Mouse (Mus musculus) hindbrain, embryonic 14.5 days (tissue): ENCODE data around the gene Ncam1. TPM values are rescaled to one million over a fixed set of nuclear protein-coding genes. Genes with fewer than 3 reads are reported as not detected.

Experiments
- ATAC-seq: fragments of 200-750 bp; cut with Nextera tagmentation; 2 replicates; pipeline ENCODE4 v1.8.0; 2017; ENCODE audit warnings: moderate number of reproducible peaks, mild to moderate bottlenecking, moderate TSS enrichment, moderate library complexity; ENCODE audit not compliant: low FRiP score
- DNase-seq: peaks from one replicate; pipeline ENCODE4 v3.0.0-alpha.2; 2015; ENCODE audit warnings: low spot score
- H3K27ac ChIP-seq: fragments of 300-500 bp; sonication (generic); 2 replicates; pipeline ENCODE4 v1.5.1; 2014; ENCODE audit warnings: mild to moderate bottlenecking, moderate library complexity
- H3K27me3 ChIP-seq: fragments of 300-500 bp; sonication (generic); 2 replicates; pipeline ENCODE4 v1.6.1; 2014; ENCODE audit warnings: mild to moderate bottlenecking, low read length, mixed read lengths; ENCODE audit not compliant: control insufficient read depth, insufficient read depth
- H3K36me3 ChIP-seq: fragments of 300-500 bp; sonication (generic); replicated peaks from 2 replicates; pipeline ENCODE4 v1.6.1; 2014; ENCODE audit not compliant: control insufficient read depth, insufficient read depth
- H3K4me1 ChIP-seq: fragments of 300-500 bp; sonication (generic); replicated peaks from 2 replicates; pipeline ENCODE4 v1.6.1; 2014; ENCODE audit warnings: antibody characterized with exemption, low read length, mixed read lengths; ENCODE audit not compliant: control insufficient read depth, insufficient read depth
- H3K4me2 ChIP-seq: fragments of 300-500 bp; sonication (generic); replicated peaks from 2 replicates; pipeline ENCODE4 v1.6.1; 2014; ENCODE audit warnings: mild to moderate bottlenecking, moderate library complexity
- H3K4me3 ChIP-seq: fragments of 300-500 bp; sonication (generic); replicated peaks from 2 replicates; pipeline ENCODE4 v1.5.1; 2014; ENCODE audit warnings: mild to moderate bottlenecking, low read length
- H3K9ac ChIP-seq: fragments of 300-500 bp; sonication (generic); 2 replicates; pipeline ENCODE4 v1.6.1; 2014
- H3K9me3 ChIP-seq: fragments of 300-500 bp; sonication (generic); 2 replicates; pipeline ENCODE4 v1.6.1; 2016; ENCODE audit warnings: low read length; ENCODE audit not compliant: control insufficient read depth
- WGBS: fragments of 180-500 bp; shearing (Covaris S2); extraction: QIAGEN DNeasy Blood & Tissue Kit; methylation state at CpG from one replicate; pipeline ENCODE4 v1.1.7; 2014; 5-methylcytosine and 5-hydroxymethylcytosine counted together
- polyA plus RNA-seq: library from polyadenylated mRNA; unstranded; fragments of >200 nt; fragmentation: Nextera tagmentation; extraction: Ambion mirVana; gene quantifications from 2 replicates; pipeline ENCODE4 v1.2.1, GENCODE M21; 2014

The Ncam1 gene
- polyA plus RNA-seq, 1 experiment from 2014 or later: 349 TPM

DNA sequence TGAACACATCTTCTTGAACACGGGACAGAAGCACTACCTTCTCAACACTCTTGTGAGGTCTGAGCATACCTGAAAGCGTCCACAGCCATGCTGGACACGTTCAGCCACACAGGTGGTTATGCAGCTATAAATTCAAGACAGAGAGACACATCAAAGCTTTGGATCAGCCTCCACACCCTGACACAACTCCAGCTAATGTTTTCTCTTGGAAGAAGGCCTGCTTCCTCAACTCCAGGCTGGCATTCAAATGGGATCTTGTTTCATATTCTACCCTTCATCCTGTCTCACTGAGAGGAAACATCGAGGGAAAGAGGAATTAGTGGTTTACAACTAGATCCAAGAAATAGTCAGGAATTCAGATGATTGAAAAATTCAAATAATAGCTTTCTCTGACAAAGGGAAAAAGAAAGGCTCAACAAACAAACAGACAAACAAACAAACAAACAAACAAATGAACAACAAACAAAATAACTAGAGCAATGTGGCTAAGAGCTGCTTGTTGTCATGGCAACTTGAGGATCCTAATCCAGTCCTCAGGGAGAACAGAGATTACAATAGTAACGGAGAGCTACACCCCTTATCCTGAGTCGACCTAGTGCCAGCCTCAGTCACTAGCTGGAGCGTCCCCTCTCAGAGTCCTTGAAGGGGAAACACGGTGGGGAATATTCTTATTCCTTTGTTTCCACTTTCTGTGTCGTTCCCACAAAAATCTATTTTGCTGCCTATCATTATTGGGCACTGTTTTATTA, 175.6 kb downstream of the Ncam1 start:
- Histone ChIP-seq H3K9me3 (no peaks in the 10 kb centered on the region), H3K4me1 (peaks cover 53% of the 10 kb centered on the region), H3K27ac (peak overlapping the region; percentile 78), H3K9ac (no peak overlapping the region), H3K4me2 (no peak overlapping the region), H3K27me3 (no peaks in the 10 kb centered on the region), H3K36me3 (no peaks in the 10 kb centered on the region), H3K4me3 (no peak overlapping the region)
- DNase-seq: peak; percentile 54
- no peak for ATAC-seq
- WGBS: 48% methylated on average over 9 of the region's 9 CpGs

DNA sequence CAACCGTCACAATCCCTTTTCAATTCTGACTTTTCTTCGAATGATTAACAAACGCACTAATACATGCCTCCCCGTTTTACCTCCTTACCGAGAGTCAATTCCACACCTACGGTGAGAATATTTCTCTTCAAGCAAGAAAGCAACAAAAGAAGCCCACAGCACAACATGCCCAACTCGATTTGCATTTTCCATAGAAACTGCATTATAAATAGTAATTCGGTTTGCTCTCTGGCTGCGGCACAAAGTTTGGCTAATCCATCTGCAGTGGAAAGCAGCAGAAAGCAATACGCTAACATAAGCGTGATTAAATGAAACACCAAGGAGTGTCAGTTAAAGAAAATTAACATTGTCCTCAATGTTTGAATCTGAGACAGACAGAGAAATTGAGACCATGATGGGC, 177.0 kb downstream of the Ncam1 start:
- no peak for DNase-seq
- Histone ChIP-seq H3K9ac (no peak overlapping the region), H3K27ac (peak overlapping the region; percentile 78; the same call in 1 of the 2 replicates), H3K4me1 (peaks cover 41% of the 10 kb centered on the region), H3K36me3 (no peaks in the 10 kb centered on the region), H3K4me3 (no peak overlapping the region), H3K9me3 (no peaks in the 10 kb centered on the region), H3K4me2 (no peak overlapping the region), H3K27me3 (no peaks in the 10 kb centered on the region)
- WGBS: 55% methylated on average over 11 of the region's 11 CpGs
- no peak for ATAC-seq

DNA sequence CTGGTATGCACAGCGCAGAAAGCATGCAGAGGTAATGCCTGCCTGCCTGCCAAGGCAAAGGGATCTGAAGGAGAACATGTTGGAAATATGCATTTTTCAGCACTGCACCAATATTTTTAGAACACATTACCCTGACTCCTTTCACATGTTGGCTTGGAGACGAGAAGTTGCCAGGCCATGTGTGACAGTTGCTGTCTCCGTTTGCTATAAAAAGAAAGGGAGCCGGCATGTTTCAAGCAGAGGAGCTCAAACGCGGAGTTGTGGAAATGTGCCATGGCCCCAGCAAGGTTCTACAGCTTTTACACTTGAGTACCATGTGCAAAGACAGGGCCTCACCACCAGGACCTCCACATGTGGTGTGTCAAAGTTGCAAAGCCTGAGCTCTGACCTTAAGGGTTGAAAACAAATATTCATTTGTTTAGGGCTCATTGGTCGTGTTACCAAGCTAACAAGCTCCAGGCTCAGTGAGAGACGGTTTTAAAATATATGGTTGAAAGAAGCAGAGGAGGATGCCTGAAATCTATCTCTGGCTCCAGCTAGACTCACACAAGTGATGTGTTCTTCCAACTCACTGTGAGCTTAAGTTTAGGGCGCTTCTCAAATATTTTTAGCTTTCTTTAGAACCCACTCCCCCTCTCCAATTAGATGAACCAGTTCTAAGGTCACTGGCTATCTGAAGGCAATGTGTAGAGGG, 179.9 kb downstream of the Ncam1 start:
- Histone ChIP-seq H3K4me3 (no peak overlapping the region), H3K4me2 (no peak overlapping the region), H3K4me1 (peaks cover 23% of the 10 kb centered on the region), H3K27me3 (no peaks in the 10 kb centered on the region), H3K36me3 (0 out of 2 replicates have a peak, but pooled peaks cover 7% of the 10 kb centered on the region), H3K9ac (no peak overlapping the region), H3K9me3 (no peaks in the 10 kb centered on the region), H3K27ac (no peak overlapping the region)
- no peak for ATAC-seq
- 84% methylated on average over 9 of the region's 9 CpGs for WGBS
- no peak for DNase-seq

DNA sequence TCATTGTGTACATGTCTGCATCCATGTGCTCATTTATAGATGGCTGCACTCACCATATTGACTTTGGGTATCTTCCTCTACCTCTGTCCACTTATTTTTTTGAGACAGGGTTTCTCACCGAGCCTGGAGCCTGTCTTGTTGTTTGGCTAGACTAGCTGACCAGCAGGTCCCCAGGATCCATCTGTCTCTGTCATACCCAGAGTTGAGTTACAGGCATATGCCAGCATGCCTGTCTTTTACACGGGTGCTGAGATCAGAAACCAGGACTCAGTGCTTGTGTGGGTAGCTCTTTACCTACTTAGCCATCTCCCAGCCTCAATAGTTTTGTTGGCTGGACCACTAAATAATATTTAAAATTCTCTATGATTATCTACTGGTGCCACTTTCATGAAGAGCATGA, 180.5 kb downstream of the Ncam1 start:
- 65% methylated on average over 2 of the region's 2 CpGs for WGBS
- H3K4me3 ChIP-seq: no peak overlapping the region
- DNase-seq: no peak
- H3K27ac ChIP-seq: no peak overlapping the region
- H3K9ac ChIP-seq: no peak overlapping the region
- no peaks in the 10 kb centered on the region for H3K27me3 ChIP-seq
- H3K9me3 ChIP-seq: no peaks in the 10 kb centered on the region
- peaks cover 18% of the 10 kb centered on the region for H3K4me1 ChIP-seq
- no peak for ATAC-seq
- H3K36me3 ChIP-seq: 0 out of 2 replicates have a peak, but pooled peaks cover 7% of the 10 kb centered on the region
- no peak overlapping the region for H3K4me2 ChIP-seq

DNA sequence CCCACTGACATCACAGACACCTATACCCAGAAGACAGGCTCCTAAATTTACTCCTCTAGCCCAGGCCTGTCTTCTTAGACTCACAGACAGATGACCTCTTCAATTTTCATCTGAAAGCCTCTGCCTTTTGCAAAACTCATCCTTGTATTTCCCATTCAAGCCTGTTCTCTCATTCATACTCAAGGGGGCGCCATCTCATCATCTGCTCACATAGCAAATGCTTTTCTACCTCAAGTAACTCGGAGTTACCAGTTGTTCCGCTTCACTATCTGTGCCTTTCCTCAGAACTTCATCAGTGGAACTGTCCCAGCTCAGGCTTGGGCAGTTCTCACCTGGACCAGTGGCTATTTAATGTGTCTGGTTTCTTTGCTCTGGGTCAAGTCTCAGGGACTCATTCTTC, 181.5 kb downstream of the Ncam1 start:
- 0 out of 2 replicates have a peak, but pooled peaks cover 7% of the 10 kb centered on the region for H3K36me3 ChIP-seq
- H3K4me2 ChIP-seq: no peak overlapping the region
- DNase-seq (peak; percentile 63), ATAC-seq (no peak)
- no peak overlapping the region for H3K4me3 ChIP-seq
- H3K4me1 ChIP-seq: peaks cover 7% of the 10 kb centered on the region
- no peaks in the 10 kb centered on the region for H3K9me3 ChIP-seq
- 13% methylated on average over 3 of the region's 3 CpGs for WGBS
- no peak overlapping the region for H3K27ac ChIP-seq
- H3K27me3 ChIP-seq: no peaks in the 10 kb centered on the region
- H3K9ac ChIP-seq: no peak overlapping the region

DNA sequence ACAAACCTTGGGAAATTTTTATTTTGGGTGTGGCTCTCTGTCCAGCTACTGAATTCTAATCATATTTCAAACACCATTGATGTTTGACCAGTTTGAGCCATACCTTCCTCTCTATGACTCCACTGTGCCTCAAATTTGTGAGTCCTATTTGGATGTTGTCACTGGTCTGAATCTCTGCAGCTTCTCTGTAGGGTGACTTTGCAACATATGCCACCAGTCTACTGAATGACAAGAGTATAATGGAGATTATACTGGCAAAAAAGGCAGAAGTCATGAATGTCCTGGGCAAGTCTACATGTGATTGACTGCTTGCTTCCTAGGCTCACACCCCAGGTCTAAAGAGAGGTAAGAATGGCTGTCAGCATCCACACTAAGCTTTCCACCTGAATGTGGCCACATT, 186.3 kb downstream of the Ncam1 start:
- ATAC-seq: no peak
- Histone ChIP-seq H3K4me3 (no peak overlapping the region), H3K9me3 (no peaks in the 10 kb centered on the region)

DNA sequence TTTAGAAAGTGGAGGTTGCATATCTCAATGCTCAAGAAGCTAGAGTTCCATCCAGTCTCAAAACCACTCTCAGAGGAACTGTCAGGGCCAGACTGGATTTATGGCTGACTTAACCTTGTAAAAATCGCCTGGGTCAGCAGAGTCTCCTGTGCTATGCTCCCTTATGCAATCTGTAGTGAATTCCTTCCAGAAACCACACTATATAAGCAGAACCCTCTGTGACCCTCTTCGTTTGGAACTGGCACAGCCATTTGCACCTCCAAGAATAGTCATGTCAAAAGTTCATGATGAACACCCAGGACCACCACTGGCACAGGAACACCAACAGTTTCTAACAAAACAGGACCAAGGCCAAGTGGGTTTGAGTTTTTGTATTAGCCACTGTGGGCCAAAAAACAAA, 190.5 kb downstream of the Ncam1 start:
- no peak overlapping the region for H3K27ac ChIP-seq
- DNase-seq (no peak), ATAC-seq (no peak)
- WGBS: 68% methylated on average over 2 of the region's 2 CpGs
- no peaks in the 10 kb centered on the region for H3K9me3 ChIP-seq
- no peak overlapping the region for H3K4me2 ChIP-seq
- no peaks in the 10 kb centered on the region for H3K27me3 ChIP-seq
- H3K4me3 ChIP-seq: no peak overlapping the region
- peaks cover 42% of the 10 kb centered on the region for H3K4me1 ChIP-seq
- no peak overlapping the region for H3K9ac ChIP-seq
- H3K36me3 ChIP-seq: no peaks in the 10 kb centered on the region

More for the DNA sequence above, 186.3 kb downstream of the Ncam1 start:
- Histone ChIP-seq H3K27me3 (no peaks in the 10 kb centered on the region), H3K36me3 (0 out of 2 replicates have a peak, but pooled peaks cover 7% of the 10 kb centered on the region), H3K9ac (no peak overlapping the region), H3K4me2 (no peak overlapping the region), H3K4me1 (peaks cover 17% of the 10 kb centered on the region), H3K27ac (no peak overlapping the region)
- DNase-seq: no peak

DNA sequence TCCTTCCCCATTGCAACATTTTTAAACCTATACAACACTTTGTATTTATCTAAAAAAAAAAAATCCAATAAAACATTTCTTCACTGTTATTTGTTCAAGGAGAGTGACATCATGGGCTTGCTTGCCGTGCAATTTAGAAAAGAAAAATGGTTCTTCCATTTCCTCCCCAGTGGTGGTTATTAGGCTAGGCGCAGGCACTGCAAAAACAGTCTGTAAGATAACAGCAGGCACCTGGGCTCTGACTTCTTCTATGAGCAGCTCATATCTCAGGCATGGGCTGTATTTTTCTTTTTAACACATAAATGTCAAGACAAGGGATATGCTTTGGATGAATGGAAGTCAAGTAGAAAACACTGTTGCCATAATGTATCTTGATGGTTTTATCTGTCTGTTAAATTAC, 192.0 kb downstream of the Ncam1 start:
- Histone ChIP-seq H3K4me2 (peak overlapping the region; percentile 19), H3K27ac (peak overlapping the region; percentile 79), H3K27me3 (no peaks in the 10 kb centered on the region), H3K9me3 (no peaks in the 10 kb centered on the region), H3K4me3 (no peak overlapping the region), H3K4me1 (peaks cover 45% of the 10 kb centered on the region), H3K36me3 (no peaks in the 10 kb centered on the region), H3K9ac (no peak overlapping the region)
- ATAC-seq (peak; percentile 53), DNase-seq (no peak)
- WGBS: 12% methylated on average over 2 of the region's 2 CpGs

DNA sequence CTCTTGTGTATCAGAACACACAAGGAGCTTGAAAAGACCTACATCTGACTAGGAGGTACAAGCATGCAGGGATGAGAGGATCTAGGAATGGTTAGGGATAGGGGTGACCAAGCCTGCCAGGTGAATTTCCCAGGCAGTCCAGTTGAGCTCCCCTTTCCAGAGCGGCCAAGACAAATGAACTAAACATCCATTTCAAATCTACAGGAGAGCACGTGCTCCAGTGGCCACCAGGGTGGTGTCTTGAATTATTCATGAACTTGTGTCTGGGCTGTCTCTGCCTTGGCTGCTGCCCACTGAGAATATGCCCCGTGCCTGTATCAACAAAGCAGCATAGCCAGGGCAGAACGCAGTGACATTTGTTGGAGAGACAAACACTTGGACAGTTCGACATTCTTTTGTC, 192.4 kb downstream of the Ncam1 start:
- no peaks in the 10 kb centered on the region for H3K27me3 ChIP-seq
- DNase-seq (peak; percentile 75), ATAC-seq (peak; percentile 91)
- peak overlapping the region; percentile 79 for H3K27ac ChIP-seq
- peak overlapping the region; percentile 19 for H3K4me2 ChIP-seq
- no peak overlapping the region for H3K4me3 ChIP-seq
- peaks cover 49% of the 10 kb centered on the region for H3K4me1 ChIP-seq
- H3K9ac ChIP-seq: no peak overlapping the region
- 7% methylated on average over 5 of the region's 5 CpGs for WGBS
- no peaks in the 10 kb centered on the region for H3K36me3 ChIP-seq
- no peaks in the 10 kb centered on the region for H3K9me3 ChIP-seq
